Comparison of ENCODE assay signal across 9 mouse cellular contexts in the genomic region with DNA sequence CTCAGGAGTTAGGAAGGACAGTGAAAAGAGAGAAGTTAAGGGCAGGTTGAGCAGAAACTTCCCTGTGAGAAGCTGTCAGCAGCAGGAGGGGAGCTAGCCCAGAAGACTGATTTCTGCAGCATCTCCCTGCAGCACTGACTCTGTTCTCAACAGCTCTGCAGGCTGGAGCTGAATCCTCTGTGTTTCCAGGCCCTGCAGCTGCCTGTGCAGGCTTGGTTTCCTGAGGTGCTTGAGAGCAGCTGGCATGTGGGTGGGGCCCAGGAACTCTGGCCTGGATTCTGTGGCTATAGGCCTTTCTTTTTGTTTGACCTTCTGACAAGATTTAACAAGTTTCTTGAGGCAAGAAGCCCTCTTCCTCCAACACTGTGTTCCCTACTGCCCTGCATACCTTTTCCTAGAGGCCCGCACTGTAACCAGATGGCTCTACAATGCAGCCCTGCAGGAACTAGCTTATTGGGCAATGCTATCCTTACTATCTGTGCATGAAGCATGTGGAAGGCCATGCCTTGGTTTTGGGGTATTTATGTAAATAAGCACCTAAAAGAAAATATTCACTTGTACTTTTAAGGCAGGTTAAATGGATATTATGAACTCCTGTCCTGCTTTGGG. TPM values are rescaled to one million over a fixed set of nuclear protein-coding genes. Genes with fewer than 3 reads are reported as not detected.
A peak's percentile ranks its signal among the peaks of the same experiment; 100 is the strongest.
DNase-seq lines count a peak whose midpoint lies in the region; ATAC-seq lines count a peak whose summit lies in the region.
"Had no signal": no experiment of that assay in that cellular context is flagged by ENCODE, and none has a peak within 500 bp of the region (broad histone marks: within the 10 kb centered on the region; RNA-seq: fewer than 3 reads in every experiment).

No protein-coding gene starts in this region.

- no peaks in the 10 kb centered on the region for H3K27me3 ChIP-seq in forebrain, embryonic 16.5 days (replicated peaks; ENCODE audit: control insufficient read depth, insufficient read depth, low read length)
- H3K27me3 ChIP-seq in stomach, embryonic 15.5 days (replicated peaks): no peaks in the 10 kb centered on the region

- H3K4me3 ChIP-seq in forebrain, embryonic 16.5 days (replicated peaks; ENCODE audit: low read length): no peak overlapping the region
- no peak overlapping the region for H3K4me3 ChIP-seq in stomach, embryonic 15.5 days (replicated peaks)

- no peaks in the 10 kb centered on the region for H3K9me3 ChIP-seq in forebrain, embryonic 16.5 days (ENCODE audit: control insufficient read depth, low read length)
- H3K9me3 ChIP-seq in stomach, embryonic 15.5 days: no peaks in the 10 kb centered on the region

- 52% methylated on average over 1 of the region's 1 CpGs for WGBS in forebrain, embryonic 16.5 days
- WGBS in stomach, embryonic 15.5 days: 50% methylated on average over 1 of the region's 1 CpGs

- H3K9ac ChIP-seq in forebrain, embryonic 16.5 days (replicated peaks; ENCODE audit: low read depth, low read length): no peak overlapping the region
- H3K9ac ChIP-seq in stomach, embryonic 15.5 days: no peak overlapping the region

- no peaks in the 10 kb centered on the region for H3K36me3 ChIP-seq in forebrain, embryonic 16.5 days (ENCODE audit: control insufficient read depth, insufficient read depth)
- H3K36me3 ChIP-seq in stomach, embryonic 15.5 days: no peaks in the 10 kb centered on the region

- H3K27ac ChIP-seq in forebrain, embryonic 16.5 days (ENCODE audit: low read length): no peak overlapping the region
- H3K27ac ChIP-seq in stomach, embryonic 15.5 days: peak overlapping the region; percentile 57; the same call in 1 of the 2 replicates
- H3K27ac ChIP-seq: macrophage had no signal

- H3K4me1 ChIP-seq in forebrain, embryonic 16.5 days (replicated peaks; ENCODE audit: control insufficient read depth, insufficient read depth, low read length): no peaks in the 10 kb centered on the region
- H3K4me1 ChIP-seq in stomach, embryonic 15.5 days: no peaks in the 10 kb centered on the region

- DNase-seq in frontal cortex, postnatal 36 days (ENCODE audit: low spot score in 2 of 2): peak; percentile 14 to 27
- no peak for DNase-seq in frontal cortex, postnatal 14 days (ENCODE audit: low spot score in 2 of 2)
- peak; percentile 31 for DNase-seq in Muller cell, postnatal 12 days (ENCODE audit: inconsistent ontology term)
- DNase-seq in lung, adult 18-20 months: peak; percentile 19 to 33
- no peak for DNase-seq in adrenal gland, postnatal 4 days (ENCODE audit: low spot score in 2 of 2)
- no peak for DNase-seq in spleen, adult 12 weeks (ENCODE audit: low spot score)

- ATAC-seq in forebrain, embryonic 16.5 days: peak; percentile 38; the same call in 1 of the 2 replicates
- peak; percentile 75; the same call in 1 of the 2 replicates for ATAC-seq in stomach, embryonic 15.5 days (ENCODE audit: insufficient read depth, low FRiP score, low read depth)

- no peak overlapping the region for H3K4me2 ChIP-seq in forebrain, embryonic 16.5 days (ENCODE audit: low read length)
- H3K4me2 ChIP-seq in stomach, embryonic 15.5 days: no peak overlapping the region

RNA-seq across cellular contexts. Expression of a gene that starts 53.1 kb away (rescaled TPM):
- 12.3 and 12.8 TPM in 2 replicates for polyA plus RNA-seq in forebrain, embryonic 16.5 days (2015; fragmentation: Nextera tagmentation; extraction: Ambion mirVana)
- polyA plus RNA-seq in stomach, embryonic 15.5 days (2015; fragmentation: Nextera tagmentation; extraction: Ambion mirVana): 4.7 and 5.0 TPM in 2 replicates
- total RNA-seq in adrenal gland, postnatal 4 days (2021): 10 to 100 TPM; 25.1 to 26.9 TPM

Comparison
In these comparisons a context has a peak if more than half of its experiments do, and no peak if none do; other contexts are left out.
1. DNase-seq: peak in frontal cortex, postnatal 36 days (2 of 2), Muller cell, postnatal 12 days (single experiment) and lung, adult 18-20 months (2 of 2); none in frontal cortex, postnatal 14 days (0 of 2), adrenal gland, postnatal 4 days (0 of 2) and spleen, adult 12 weeks (single experiment).